ENCODE assay signal across 8 mouse cellular contexts in the genomic region with DNA sequence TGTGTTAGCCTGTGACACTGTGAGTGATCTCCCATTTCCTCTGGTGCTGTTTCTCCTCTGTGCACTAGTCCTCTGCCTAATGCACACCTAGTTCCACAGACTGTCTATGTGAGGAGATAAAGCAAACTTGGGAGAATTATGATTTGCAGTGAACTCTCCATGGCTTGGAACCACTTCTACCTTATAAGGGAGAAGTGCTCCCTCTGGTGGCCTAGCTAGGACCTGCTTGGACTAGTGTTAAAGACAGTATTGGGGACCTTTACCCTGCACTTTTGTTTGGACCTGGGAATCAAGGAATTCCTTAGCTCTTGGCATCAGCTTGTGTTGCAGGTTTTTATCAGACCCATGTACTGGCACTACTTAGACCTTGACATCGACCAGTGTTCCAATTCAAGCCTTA. TPM values are rescaled to one million over a fixed set of nuclear protein-coding genes. Genes with fewer than 3 reads are reported as not detected.
DNase-seq lines count a peak whose midpoint lies in the region; ATAC-seq and TF ChIP-seq lines count a peak whose summit lies in the region.

No protein-coding gene starts in this region.

- WGBS in intestine, embryonic 14.5 days: 21% methylated on average over 1 of the region's 1 CpGs
- 10% methylated on average over 1 of the region's 1 CpGs for WGBS in limb, embryonic 14.5 days
- WGBS in thymus, adult 2 months: 13% methylated on average over 1 of the region's 1 CpGs

- no peaks in the 10 kb centered on the region for H3K9me3 ChIP-seq in intestine, embryonic 14.5 days (ENCODE audit: control insufficient read depth, low read length)
- no peaks in the 10 kb centered on the region for H3K9me3 ChIP-seq in limb, embryonic 14.5 days (ENCODE audit: control insufficient read depth, low read length)

- peak; percentile 72 for ATAC-seq in erythroblast, adult 5-6 weeks (replicated peaks; ENCODE audit: low FRiP score, poor library complexity, severe bottlenecking)
- ATAC-seq in intestine, embryonic 14.5 days (replicated peaks; ENCODE audit: low FRiP score, low TSS enrichment, low read depth): no peak
- ATAC-seq in limb, embryonic 14.5 days (ENCODE audit: low FRiP score, low read depth): peak; percentile 30; the same call in 1 of the 2 replicates

- no peaks in the 10 kb centered on the region for H3K4me1 ChIP-seq in intestine, embryonic 14.5 days (replicated peaks; ENCODE audit: control insufficient read depth, insufficient read depth, low read length)
- H3K4me1 ChIP-seq in limb, embryonic 14.5 days (ENCODE audit: control insufficient read depth, insufficient read depth, low read length): no peaks in the 10 kb centered on the region
- H3K4me1 ChIP-seq in thymus, adult 2 months (replicated peaks; ENCODE audit: control insufficient read depth, insufficient read depth, low read length): no peaks in the 10 kb centered on the region

- H3K4me2 ChIP-seq in intestine, embryonic 14.5 days (ENCODE audit: low read length): no peak overlapping the region
- no peak overlapping the region for H3K4me2 ChIP-seq in limb, embryonic 14.5 days (replicated peaks; ENCODE audit: low read depth, low read length, severe bottlenecking)

- H3K27me3 ChIP-seq in intestine, embryonic 14.5 days (replicated peaks; ENCODE audit: control insufficient read depth, insufficient read depth, low read length): no peaks in the 10 kb centered on the region
- H3K27me3 ChIP-seq in limb, embryonic 14.5 days (ENCODE audit: control insufficient read depth, insufficient read depth, low read length): no peaks in the 10 kb centered on the region
- H3K27me3 ChIP-seq in thymus, adult 2 months (ENCODE audit: control insufficient read depth, insufficient read depth, low read length): no peaks in the 10 kb centered on the region

- no peak for TF ChIP-seq POLR2A in limb, embryonic 14.5 days (IDR thresholded peaks at IDR 0.05; ENCODE audit: borderline replicate concordance, extremely low read depth, insufficient read depth, insufficient read length)
- TF ChIP-seq POLR2A in thymus, adult 2 months (IDR thresholded peaks at IDR 0.05; ENCODE audit: control insufficient read depth, extremely low read depth, insufficient read depth, low read length, poor library complexity): no peak

- H3K9ac ChIP-seq in intestine, embryonic 14.5 days (ENCODE audit: low read length): no peak overlapping the region
- no peak overlapping the region for H3K9ac ChIP-seq in limb, embryonic 14.5 days (ENCODE audit: low read depth, low read length, severe bottlenecking)

- H3K4me3 ChIP-seq in intestine, embryonic 14.5 days (ENCODE audit: low read depth, low read length): no peak overlapping the region
- H3K4me3 ChIP-seq in limb, embryonic 14.5 days (replicated peaks; ENCODE audit: low read length): no peak overlapping the region
- H3K4me3 ChIP-seq in thymus, adult 2 months (ENCODE audit: control insufficient read depth, insufficient read depth, low read length): no peak overlapping the region

- H3K27ac ChIP-seq in intestine, embryonic 14.5 days (ENCODE audit: low read depth): no peak overlapping the region
- no peak overlapping the region for H3K27ac ChIP-seq in limb, embryonic 14.5 days (replicated peaks; ENCODE audit: low read depth, low read length)
- H3K27ac ChIP-seq in thymus, adult 2 months (ENCODE audit: control insufficient read depth, insufficient read depth, low read length): no peak overlapping the region

- no peaks in the 10 kb centered on the region for H3K36me3 ChIP-seq in intestine, embryonic 14.5 days (ENCODE audit: control insufficient read depth, insufficient read depth, low read length)
- no peaks in the 10 kb centered on the region; the same call in 1 of the 2 replicates for H3K36me3 ChIP-seq in limb, embryonic 14.5 days (ENCODE audit: control insufficient read depth, insufficient read depth, low read length)
- H3K36me3 ChIP-seq in thymus, adult 2 months (ENCODE audit: control insufficient read depth, insufficient read depth, low read length): no peaks in the 10 kb centered on the region

- peak; percentile 35 for DNase-seq in ovary, postnatal 14 days (ENCODE audit: low spot score)
- no peak for DNase-seq in ovary, adult 18-20 months (ENCODE audit: low spot score)
- peak; percentile 61 to 73 for DNase-seq in adrenal gland, postnatal 36 days
- DNase-seq in intestine, embryonic 14.5 days (ENCODE audit: low spot score): peak; percentile 68
- peak; percentile 64 for DNase-seq in limb, embryonic 14.5 days (ENCODE audit: low spot score)
- DNase-seq in naive thymus-derived CD4-positive, alpha-beta T cell, adult 2 months (ENCODE audit: low read depth): peak; percentile 74
- peak; percentile 55 for DNase-seq in thymus, adult 2 months

- no peak for TF ChIP-seq CTCF in thymus, adult 2 months (IDR thresholded peaks at IDR 0.05; ENCODE audit: borderline replicate concordance, control insufficient read depth, extremely low read depth, insufficient read depth, low read length, poor library complexity)

RNA-seq across cellular contexts. Expression of a gene that starts 18.8 kb away (rescaled TPM):
- total RNA-seq in adrenal gland, postnatal 36 days (2021): 1 to 10 TPM; 3.7 to 8.4 TPM
- total RNA-seq in erythroblast, adult 5-6 weeks (2015; ENCODE audit: low replicate concordance): 3.8 and 4.6 TPM in 2 replicates
- 1.8 and 7.8 TPM in 2 replicates for total RNA-seq in erythroblast, adult 5-6 weeks (2017; ENCODE audit: low replicate concordance)
- polyA plus RNA-seq in intestine, embryonic 14.5 days (2014; fragmentation: Nextera tagmentation; extraction: Ambion mirVana): 9.3 and 10.7 TPM in 2 replicates
- 10.8 and 11.4 TPM in 2 replicates for polyA plus RNA-seq in limb, embryonic 14.5 days (2012; rRNA removed)
- polyA plus RNA-seq in limb, embryonic 14.5 days (2014; fragmentation: Nextera tagmentation; extraction: Ambion mirVana): 11.3 and 13.7 TPM in 2 replicates
- 7.6 and 8.5 TPM in 2 replicates for polyA plus RNA-seq in thymus, adult 2 months (2012; rRNA removed)

RNA-seq across cellular contexts. Expression of a gene that starts 26.4 kb away (rescaled TPM):
- total RNA-seq in adrenal gland, postnatal 36 days (2021): 10 to 100 TPM in 1 of 2 experiments, 1 to 10 TPM in 1; 8.9 to 10.0 TPM
- 0.77 TPM in 1 of 2 replicates, not detected in the other for total RNA-seq in erythroblast, adult 5-6 weeks (2015; ENCODE audit: low replicate concordance)
- 0.28 TPM in 1 of 2 replicates, not detected in the other for total RNA-seq in erythroblast, adult 5-6 weeks (2017; ENCODE audit: low replicate concordance)
- polyA plus RNA-seq in intestine, embryonic 14.5 days (2014; fragmentation: Nextera tagmentation; extraction: Ambion mirVana): 20.0 and 23.2 TPM in 2 replicates
- polyA plus RNA-seq in limb, embryonic 14.5 days (2012; rRNA removed): 11.4 TPM in 2 replicates
- polyA plus RNA-seq in limb, embryonic 14.5 days (2014; fragmentation: Nextera tagmentation; extraction: Ambion mirVana): 17.1 and 21.3 TPM in 2 replicates
- polyA plus RNA-seq in thymus, adult 2 months (2012; rRNA removed): 0.41 and 0.65 TPM in 2 replicates

RNA-seq across cellular contexts. Expression of a gene that starts 30.1 kb away (rescaled TPM):
- 1 to 10 TPM; 5.7 to 7.5 TPM for total RNA-seq in adrenal gland, postnatal 36 days (2021)
- 0.58 and 1.0 TPM in 2 replicates for total RNA-seq in erythroblast, adult 5-6 weeks (2015; ENCODE audit: low replicate concordance)
- 2.0 and 2.2 TPM in 2 replicates for total RNA-seq in erythroblast, adult 5-6 weeks (2017; ENCODE audit: low replicate concordance)
- 8.7 and 9.0 TPM in 2 replicates for polyA plus RNA-seq in intestine, embryonic 14.5 days (2014; fragmentation: Nextera tagmentation; extraction: Ambion mirVana)
- 2.5 and 2.7 TPM in 2 replicates for polyA plus RNA-seq in limb, embryonic 14.5 days (2012; rRNA removed)
- 6.7 and 7.8 TPM in 2 replicates for polyA plus RNA-seq in limb, embryonic 14.5 days (2014; fragmentation: Nextera tagmentation; extraction: Ambion mirVana)
- polyA plus RNA-seq in thymus, adult 2 months (2012; rRNA removed): 0.75 and 0.88 TPM in 2 replicates

RNA-seq across cellular contexts. Expression of a gene that starts 42.6 kb away (rescaled TPM):
- total RNA-seq in adrenal gland, postnatal 36 days (2021): 1 to 10 TPM; 4.4 to 5.8 TPM
- not detected in 2 replicates for total RNA-seq in erythroblast, adult 5-6 weeks (2015; ENCODE audit: low replicate concordance)
- 1.7 TPM in 1 of 2 replicates, not detected in the other for total RNA-seq in erythroblast, adult 5-6 weeks (2017; ENCODE audit: low replicate concordance)
- polyA plus RNA-seq in intestine, embryonic 14.5 days (2014; fragmentation: Nextera tagmentation; extraction: Ambion mirVana): 30.3 and 31.9 TPM in 2 replicates
- polyA plus RNA-seq in limb, embryonic 14.5 days (2012; rRNA removed): 6.3 and 11.3 TPM in 2 replicates
- 28.5 and 30.8 TPM in 2 replicates for polyA plus RNA-seq in limb, embryonic 14.5 days (2014; fragmentation: Nextera tagmentation; extraction: Ambion mirVana)
- polyA plus RNA-seq in thymus, adult 2 months (2012; rRNA removed): 1.1 and 1.3 TPM in 2 replicates

RNA-seq across cellular contexts. Expression of a gene that starts 42.6 kb away (rescaled TPM):
- total RNA-seq in adrenal gland, postnatal 36 days (2021): 1 to 10 TPM; 1.2 to 2.5 TPM
- total RNA-seq in erythroblast, adult 5-6 weeks (2015; ENCODE audit: low replicate concordance): not detected in 2 replicates
- 3.8 TPM in 1 of 2 replicates, not detected in the other for total RNA-seq in erythroblast, adult 5-6 weeks (2017; ENCODE audit: low replicate concordance)
- 5.1 TPM in 2 replicates for polyA plus RNA-seq in intestine, embryonic 14.5 days (2014; fragmentation: Nextera tagmentation; extraction: Ambion mirVana)
- 4.8 and 8.3 TPM in 2 replicates for polyA plus RNA-seq in limb, embryonic 14.5 days (2012; rRNA removed)
- polyA plus RNA-seq in limb, embryonic 14.5 days (2014; fragmentation: Nextera tagmentation; extraction: Ambion mirVana): 5.3 and 6.6 TPM in 2 replicates
- polyA plus RNA-seq in thymus, adult 2 months (2012; rRNA removed): 0.93 and 1.3 TPM in 2 replicates
